Mouse (Mus musculus) adrenal gland, adult 18-20 months (tissue): ENCODE data around the gene Nr2c2. TPM values are rescaled to one million over a fixed set of nuclear protein-coding genes. Genes with fewer than 3 reads are reported as not detected.

ENCODE experiments used
- total RNA-seq, 2 experiments: library from RNA; stranded (reverse); gene quantifications; 1 replicate in 1 of 2; 2 replicates in 1 of 2; pipeline ENCODE4 v1.2.3; 2021

Nr2c2 gene
- total RNA-seq, 2 experiments from 2014 or later = 27.4 to 31.7 TPM

Other genes starting within 250 kb of the Nr2c2 start
- gene Ccdc174, start 213.3 kb upstream of the Nr2c2 start, total RNA-seq = 10 to 100 TPM; 32.4 to 55.9 TPM
- gene 4930590J08Rik, start 188.6 kb upstream of the Nr2c2 start, total RNA-seq = 1 to 10 TPM; 1.7 to 2.5 TPM
- gene Fgd5, start 112.5 kb upstream of the Nr2c2 start, total RNA-seq = 10 to 100 TPM; 15.2 to 16.2 TPM
- gene Mrps25, start 92.6 kb downstream of the Nr2c2 start, total RNA-seq = 10 to 100 TPM; 45.8 to 50.6 TPM
- 10 to 100 TPM; 18.5 to 22.8 TPM for gene Rbsn, start 123.5 kb downstream of the Nr2c2 start, total RNA-seq
- not detected for gene Trh, start 153.3 kb downstream of the Nr2c2 start, total RNA-seq